Mouse (Mus musculus): ENCODE results near the gene Tmbim7. TPM values are rescaled to one million over a fixed set of nuclear protein-coding genes. Genes with fewer than 3 reads are reported as not detected.
"Not testable (repeated sequence)": the region's sequence is repeated elsewhere in the genome, so short reads cannot be mapped to it uniquely, and the experiment has no call there.

Tmbim7 gene
- polyA plus RNA-seq, 1 experiment from 2014 or later: not detected

DNA sequence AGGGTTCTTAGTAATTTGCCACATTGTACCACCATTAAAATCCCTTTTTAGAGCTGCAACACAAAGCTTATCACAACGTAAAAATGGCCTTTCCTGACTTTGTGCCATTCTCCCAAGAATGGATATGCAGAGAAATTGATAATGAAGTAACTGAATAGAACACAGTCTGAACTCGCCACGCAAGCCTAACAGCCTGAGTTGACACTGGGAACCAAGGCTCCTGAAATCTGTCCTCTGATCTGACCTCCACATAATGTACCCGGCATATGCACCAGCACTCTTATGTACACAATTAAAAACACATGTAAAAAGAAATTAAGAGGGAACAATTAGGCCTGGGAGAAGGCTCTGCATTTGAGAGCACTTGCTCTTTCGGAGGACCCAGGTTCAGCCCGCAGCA is 5.7 kb upstream of the Tmbim7 start:
- peaks cover 19% of the 10 kb centered on the region for H3K36me3 ChIP-seq
- H3K4me3 ChIP-seq: no peak overlapping the region
- no peak overlapping the region for H3K4me2 ChIP-seq
- ATAC-seq (ENCODE audit: insufficient number of reproducible peaks, low FRiP score, low TSS enrichment, low read depth): no peak
- 50% methylated on average over 6 of the region's 6 CpGs for WGBS
- no peak overlapping the region for H3K9ac ChIP-seq
- peaks cover 8% of the 10 kb centered on the region; the same call in 1 of the 2 replicates for H3K4me1 ChIP-seq
- H3K27me3 ChIP-seq: no peaks in the 10 kb centered on the region
- no peaks in the 10 kb centered on the region for H3K9me3 ChIP-seq
- H3K27ac ChIP-seq: no peak overlapping the region

DNA sequence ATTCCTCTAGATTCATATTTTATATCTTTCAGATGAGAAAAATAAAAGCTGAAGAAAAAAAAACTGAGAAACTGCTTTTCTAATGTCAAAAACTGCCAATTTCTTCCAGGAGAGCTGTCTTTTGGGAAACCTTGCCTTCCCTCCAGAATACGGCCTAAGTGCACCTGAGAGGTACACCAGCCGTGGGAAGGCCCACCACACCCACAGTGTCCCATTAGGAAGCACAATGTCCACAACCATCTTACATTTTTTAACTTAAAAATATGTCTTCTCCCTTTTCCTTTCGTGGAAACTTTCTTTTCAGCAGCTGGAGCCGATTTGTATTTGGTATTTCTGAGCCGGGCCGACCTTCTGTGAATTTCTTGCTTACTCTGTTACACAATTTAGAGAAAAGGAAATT is 4.4 kb upstream of the Tmbim7 start:
- Histone ChIP-seq H3K36me3 (peaks cover 10% of the 10 kb centered on the region; the same call in 1 of the 2 replicates), H3K9me3 (no peaks in the 10 kb centered on the region), H3K9ac (0 out of 2 replicates have a peak overlapping the region, but pooled peaks have one; percentile 23), H3K27me3 (no peaks in the 10 kb centered on the region), H3K4me1 (peaks cover 8% of the 10 kb centered on the region; the same call in 1 of the 2 replicates), H3K4me2 (peak overlapping the region; percentile 56), H3K4me3 (peak overlapping the region; percentile 94), H3K27ac (0 out of 2 replicates have a peak overlapping the region, but pooled peaks have one; percentile 93)
- no peak for ATAC-seq (ENCODE audit: insufficient number of reproducible peaks, low FRiP score, low TSS enrichment, low read depth)
- WGBS: 18% methylated on average over 6 of the region's 6 CpGs

DNA sequence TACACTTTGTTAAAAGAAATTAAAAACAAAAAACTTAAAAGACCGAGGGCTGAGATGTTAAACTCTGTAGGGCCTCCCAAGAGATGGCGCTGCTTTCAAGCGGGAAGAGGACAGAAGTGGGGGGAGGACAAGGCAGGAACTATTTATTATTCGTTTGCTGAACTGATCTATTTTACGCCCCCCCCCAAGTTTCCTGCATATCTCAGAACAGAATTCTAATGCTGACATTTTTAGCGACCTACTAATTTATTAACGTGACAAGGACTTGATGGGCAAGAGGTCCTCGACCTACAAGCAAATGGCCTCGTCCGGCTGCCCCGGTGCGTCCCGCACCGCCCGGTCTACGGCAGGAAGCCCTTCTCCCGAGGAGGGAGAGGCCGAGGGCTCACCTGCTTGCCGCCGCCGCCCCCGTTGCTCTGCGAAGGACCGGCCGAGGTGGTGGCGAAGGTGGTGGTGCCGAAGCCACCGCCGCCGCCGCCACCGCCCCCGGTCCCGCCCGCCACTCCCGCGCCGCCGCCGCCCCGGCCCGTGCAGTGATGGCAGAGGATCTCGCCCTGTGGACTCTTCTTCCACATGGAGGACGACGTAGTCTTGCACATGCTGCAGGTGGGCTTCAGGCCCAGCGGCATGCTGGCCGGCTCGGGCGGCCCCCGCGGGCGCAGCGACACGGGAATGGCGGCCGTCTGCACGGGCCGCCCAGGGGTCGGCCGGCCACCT is 3.8 kb upstream of the Tmbim7 start:
- H3K36me3 ChIP-seq: peaks cover 4% of the 10 kb centered on the region; the same call in 1 of the 2 replicates
- peak overlapping the region; percentile 94 for H3K4me3 ChIP-seq
- no peaks in the 10 kb centered on the region for H3K9me3 ChIP-seq
- H3K27ac ChIP-seq: peak overlapping the region; percentile 93
- peak overlapping the region; percentile 56 for H3K4me2 ChIP-seq
- ATAC-seq (ENCODE audit: insufficient number of reproducible peaks, low FRiP score, low TSS enrichment, low read depth): peak; percentile 59
- peaks cover 8% of the 10 kb centered on the region; the same call in 1 of the 2 replicates for H3K4me1 ChIP-seq
- WGBS: under 1% methylated on average over 52 of the region's 60 CpGs
- peak overlapping the region; percentile 86 for H3K9ac ChIP-seq
- no peaks in the 10 kb centered on the region for H3K27me3 ChIP-seq

DNA sequence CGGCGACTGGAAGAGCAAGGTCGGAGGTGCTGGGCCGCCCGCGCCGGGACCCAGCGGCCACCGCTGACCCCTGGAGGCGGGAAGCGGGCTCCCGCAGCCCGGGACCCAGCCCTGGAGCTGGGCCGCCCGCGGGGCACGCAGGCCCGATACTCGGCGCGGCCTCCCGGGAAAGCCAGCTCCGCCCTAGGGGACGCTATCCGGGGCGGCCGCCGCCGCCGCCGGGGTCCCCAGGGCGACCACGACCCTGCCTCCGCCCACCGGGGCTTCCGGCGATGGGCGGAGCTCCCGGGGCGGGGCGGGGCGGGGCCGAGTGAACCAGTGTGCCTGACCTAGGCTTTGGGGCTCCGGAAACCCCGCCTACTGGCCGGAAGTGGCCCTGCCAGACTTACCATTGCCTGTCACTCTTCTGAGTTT is 3.3 kb upstream of the Tmbim7 start:
- peak overlapping the region; percentile 86 for H3K9ac ChIP-seq
- H3K4me2 ChIP-seq: peak overlapping the region; percentile 56
- H3K27ac ChIP-seq: peak overlapping the region; percentile 93
- H3K27me3 ChIP-seq: no peaks in the 10 kb centered on the region
- peak overlapping the region; percentile 94 for H3K4me3 ChIP-seq
- peaks cover 4% of the 10 kb centered on the region; the same call in 1 of the 2 replicates for H3K36me3 ChIP-seq
- H3K4me1 ChIP-seq: peaks cover 8% of the 10 kb centered on the region; the same call in 1 of the 2 replicates
- 0% methylated on average over 18 of the region's 46 CpGs for WGBS
- no peaks in the 10 kb centered on the region for H3K9me3 ChIP-seq
- ATAC-seq (ENCODE audit: insufficient number of reproducible peaks, low FRiP score, low TSS enrichment, low read depth): peak; percentile 93

DNA sequence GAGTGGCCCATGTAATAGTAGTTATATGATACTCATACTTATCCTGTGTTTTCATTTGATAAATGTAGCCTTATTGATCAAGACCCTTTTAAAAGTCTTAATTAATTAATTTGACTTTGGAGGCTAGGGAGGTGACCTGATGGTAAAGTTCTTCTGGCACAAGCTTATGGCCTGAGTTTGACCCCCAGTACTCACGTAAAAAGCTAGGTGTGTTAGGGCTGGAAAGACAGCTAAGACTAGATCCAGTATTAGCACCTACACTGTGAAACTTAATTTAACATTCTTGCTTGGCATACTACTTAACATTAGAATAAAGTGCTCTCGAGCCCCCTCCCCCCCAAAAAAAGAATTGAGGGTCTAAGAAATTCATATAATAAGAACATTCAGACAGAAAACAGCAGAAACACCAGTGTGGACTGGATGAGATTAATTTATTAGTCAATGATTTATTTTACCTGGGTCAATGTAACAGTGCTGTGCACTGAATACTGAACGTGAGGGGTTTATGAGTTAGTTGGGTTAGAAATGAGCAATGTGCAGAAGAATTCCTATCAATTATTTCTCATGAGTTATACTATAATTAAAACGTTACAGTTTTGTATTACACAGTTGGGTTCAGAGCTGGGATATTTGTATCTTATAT is 2.7 kb upstream of the Tmbim7 start:
- H3K27me3 ChIP-seq: no peaks in the 10 kb centered on the region
- 0 out of 2 replicates have a peak overlapping the region, but pooled peaks have one; percentile 12 for H3K4me2 ChIP-seq
- ATAC-seq (ENCODE audit: insufficient number of reproducible peaks, low FRiP score, low TSS enrichment, low read depth): no peak
- peaks cover 2% of the 10 kb centered on the region; the same call in 1 of the 2 replicates for H3K36me3 ChIP-seq
- WGBS: 40% methylated on average over 4 of the region's 4 CpGs
- peak overlapping the region; percentile 94 for H3K4me3 ChIP-seq
- no peak overlapping the region for H3K9ac ChIP-seq
- H3K4me1 ChIP-seq: peaks cover 8% of the 10 kb centered on the region; the same call in 1 of the 2 replicates
- H3K9me3 ChIP-seq: no peaks in the 10 kb centered on the region
- H3K27ac ChIP-seq: no peak overlapping the region; the same call in 1 of the 2 replicates

DNA sequence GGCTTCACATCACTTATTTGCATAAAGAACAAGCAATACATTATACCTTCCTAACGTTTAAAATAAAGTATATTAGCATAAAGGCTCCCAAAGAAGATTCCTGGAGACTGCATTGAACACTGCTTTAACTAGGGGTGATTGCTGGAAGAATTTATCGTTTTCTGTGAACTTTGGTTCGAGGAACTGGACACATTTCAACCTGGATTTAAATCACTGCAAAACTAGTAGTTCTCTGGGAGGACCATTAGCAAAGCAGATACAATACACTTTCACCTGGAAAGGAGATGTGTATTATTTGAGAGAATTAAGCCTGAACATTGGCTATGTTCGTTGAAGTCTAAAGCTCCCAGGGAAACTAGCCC is 2.2 kb upstream of the Tmbim7 start:
- WGBS: 70% methylated on average over 4 of the region's 4 CpGs
- ATAC-seq (ENCODE audit: insufficient number of reproducible peaks, low FRiP score, low TSS enrichment, low read depth): no peak

DNA sequence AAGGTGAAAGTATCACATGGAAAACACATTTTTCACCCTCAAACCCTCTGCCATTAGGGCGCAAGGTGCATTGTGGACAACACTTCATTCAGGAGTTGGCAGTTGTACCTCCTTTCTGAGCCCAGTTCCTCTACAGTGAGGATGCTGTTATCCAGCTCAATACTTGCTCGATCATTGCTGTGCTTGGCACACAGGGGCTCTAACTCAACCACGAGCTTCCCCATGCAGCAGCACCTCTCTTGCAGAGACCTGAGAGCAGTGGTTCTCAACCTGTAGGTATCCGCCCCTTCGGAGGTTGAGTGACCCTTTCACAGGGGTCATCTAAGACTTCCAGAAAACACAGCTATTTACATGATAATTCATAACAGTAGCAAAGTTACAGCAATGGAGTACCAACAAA is 640 bp downstream of the Tmbim7 start:
- H3K4me2 ChIP-seq: no peak overlapping the region
- no peaks in the 10 kb centered on the region for H3K36me3 ChIP-seq
- WGBS: 87% methylated on average over 5 of the region's 5 CpGs
- no peak overlapping the region for H3K9ac ChIP-seq
- H3K4me1 ChIP-seq: peaks cover under 1% of the 10 kb centered on the region; the same call in 1 of the 2 replicates
- ATAC-seq (ENCODE audit: insufficient number of reproducible peaks, low FRiP score, low TSS enrichment, low read depth): no peak
- H3K27me3 ChIP-seq: no peaks in the 10 kb centered on the region
- no peak overlapping the region for H3K27ac ChIP-seq
- no peak overlapping the region for H3K4me3 ChIP-seq
- no peaks in the 10 kb centered on the region for H3K9me3 ChIP-seq

More for the DNA sequence above, 2.2 kb upstream of the Tmbim7 start:
- H3K27me3 ChIP-seq: no peaks in the 10 kb centered on the region
- no peaks in the 10 kb centered on the region for H3K36me3 ChIP-seq
- H3K4me1 ChIP-seq: peaks cover 8% of the 10 kb centered on the region; the same call in 1 of the 2 replicates
- no peaks in the 10 kb centered on the region for H3K9me3 ChIP-seq
- no peak overlapping the region for H3K4me3 ChIP-seq
- no peak overlapping the region for H3K4me2 ChIP-seq
- H3K27ac ChIP-seq: no peak overlapping the region
- no peak overlapping the region for H3K9ac ChIP-seq

DNA sequence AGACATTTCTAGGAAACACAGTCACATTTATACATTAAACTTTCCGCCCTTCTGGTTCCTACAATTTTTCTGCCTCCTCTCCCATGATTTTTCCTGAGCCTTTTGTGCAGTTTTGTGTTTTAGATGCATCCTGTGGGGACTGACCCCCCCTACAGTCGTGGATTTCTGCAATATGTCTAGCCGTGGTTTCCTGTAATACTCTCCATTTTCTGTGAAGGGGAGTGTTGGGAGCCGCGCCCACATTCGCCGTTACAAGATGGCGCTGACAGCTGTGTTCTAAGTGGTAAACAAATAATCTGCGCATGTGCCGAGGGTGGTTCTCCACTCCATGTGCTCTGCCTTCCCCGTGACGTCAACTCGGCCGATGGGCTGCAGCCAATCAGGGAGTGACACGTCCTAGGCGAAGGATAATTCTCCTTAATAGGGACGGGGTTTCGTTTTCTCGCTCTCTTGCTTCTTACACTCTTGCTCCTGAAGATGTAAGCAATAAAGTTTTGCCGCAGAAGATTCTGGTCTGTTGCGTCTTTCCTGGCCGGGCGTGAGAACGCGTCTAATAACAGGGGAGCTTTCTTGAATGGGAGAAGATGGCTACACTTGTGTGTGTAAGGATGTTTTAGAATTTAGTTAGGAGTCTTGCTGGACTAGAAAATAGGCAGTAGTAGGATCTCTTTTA is 2.1 kb downstream of the Tmbim7 start:
- WGBS: 91% methylated on average over 16 of the region's 25 CpGs
- not testable (repeated sequence) for H3K27ac ChIP-seq; H3K27me3 ChIP-seq; H3K4me2 ChIP-seq; H3K4me3 ChIP-seq; H3K4me1 ChIP-seq; ATAC-seq (ENCODE audit: insufficient number of reproducible peaks, low FRiP score, low TSS enrichment, low read depth); H3K9ac ChIP-seq; H3K36me3 ChIP-seq; H3K9me3 ChIP-seq

DNA sequence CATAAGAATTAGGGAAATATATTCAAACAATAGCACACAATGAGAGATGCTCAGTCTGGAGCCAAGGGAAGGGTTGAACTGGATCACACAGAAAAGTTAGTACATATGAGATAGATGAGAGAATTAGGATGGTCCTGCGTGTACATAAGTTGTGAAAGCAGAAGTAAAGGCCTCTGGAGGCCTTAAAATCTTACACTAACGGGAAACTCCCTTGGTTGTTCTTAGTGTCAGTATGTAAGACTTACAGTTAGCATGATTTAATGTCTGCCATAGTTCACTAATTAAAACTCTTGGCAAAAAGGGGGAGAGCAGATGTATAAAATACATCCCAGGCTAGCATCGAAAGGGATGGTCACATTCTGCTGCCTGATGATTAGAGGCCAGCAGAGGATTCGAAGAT is 2.8 kb downstream of the Tmbim7 start:
- Histone ChIP-seq H3K9me3 (no peaks in the 10 kb centered on the region), H3K27me3 (no peaks in the 10 kb centered on the region), H3K4me3 (no peak overlapping the region), H3K4me2 (no peak overlapping the region), H3K36me3 (no peaks in the 10 kb centered on the region), H3K9ac (no peak overlapping the region), H3K27ac (no peak overlapping the region), H3K4me1 (no peaks in the 10 kb centered on the region)
- WGBS: 87% methylated on average over 4 of the region's 4 CpGs
- no peak for ATAC-seq (ENCODE audit: insufficient number of reproducible peaks, low FRiP score, low TSS enrichment, low read depth)

DNA sequence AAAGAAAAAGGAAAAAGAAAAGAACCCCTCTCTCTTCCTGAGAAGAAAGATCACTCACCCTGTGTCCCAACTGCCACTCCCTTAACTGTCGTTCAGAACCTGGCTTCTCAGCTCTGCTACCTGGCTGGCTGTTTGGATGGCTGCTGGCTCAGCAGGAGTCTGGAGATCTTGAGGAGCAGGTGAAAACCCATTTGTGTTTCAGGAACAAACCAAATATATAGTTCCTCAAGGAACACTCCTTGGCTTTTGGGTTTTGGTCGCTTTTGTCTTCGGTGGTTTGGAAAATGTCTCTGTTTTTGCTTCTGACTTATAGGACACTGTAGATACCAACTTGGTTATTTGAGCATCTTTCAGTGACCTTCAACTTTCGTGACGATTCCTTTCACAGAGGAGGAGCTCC is 6.1 kb downstream of the Tmbim7 start, which contains the start of gene Gatad1:
TSS of gene Gatad1 (minus strand) at position 101 of the 400 bp plus-strand sequence.
- no peak within 1 kb of the TSS for H3K4me2 ChIP-seq
- no peaks in the 10 kb centered on the region for H3K36me3 ChIP-seq
- H3K9ac ChIP-seq: no peak within 1 kb of the TSS
- no peaks in the 10 kb centered on the region for H3K4me1 ChIP-seq
- H3K27ac ChIP-seq: no peak within 1 kb of the TSS
- no peak for ATAC-seq (ENCODE audit: insufficient number of reproducible peaks, low FRiP score, low TSS enrichment, low read depth)
- H3K9me3 ChIP-seq: no peaks in the 10 kb centered on the region
- 73% methylated on average over 5 of the region's 5 CpGs for WGBS
- H3K4me3 ChIP-seq: no peak within 1 kb of the TSS
- no peaks in the 10 kb centered on the region for H3K27me3 ChIP-seq

DNA sequence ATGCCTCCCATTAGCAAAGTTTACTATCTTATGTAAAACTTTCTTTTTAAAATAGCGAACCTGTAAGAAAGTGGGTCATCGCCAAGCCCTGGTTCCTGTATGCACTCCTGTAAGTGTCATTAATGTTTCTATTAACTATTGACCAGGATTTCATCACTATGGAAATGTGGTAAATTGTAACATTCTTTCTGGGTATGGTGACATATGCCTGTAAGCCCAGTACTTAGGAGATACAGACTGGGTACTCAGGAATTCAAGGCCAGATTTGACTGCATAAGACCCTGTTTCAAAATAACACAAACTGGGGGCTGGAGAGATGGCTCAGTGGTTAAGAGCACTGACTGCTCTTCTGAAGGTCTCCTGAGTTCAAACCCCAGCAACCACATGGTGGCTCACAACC is 14.2 kb downstream of the Tmbim7 start:
- WGBS: 90% methylated on average over 2 of the region's 2 CpGs
- H3K27ac ChIP-seq: no peak overlapping the region
- H3K9ac ChIP-seq: no peak overlapping the region
- H3K4me3 ChIP-seq: no peak overlapping the region
- H3K9me3 ChIP-seq: no peaks in the 10 kb centered on the region
- no peaks in the 10 kb centered on the region; the same call in 1 of the 2 replicates for H3K4me1 ChIP-seq
- H3K27me3 ChIP-seq: no peaks in the 10 kb centered on the region
- no peak overlapping the region for H3K4me2 ChIP-seq
- no peak for ATAC-seq (ENCODE audit: insufficient number of reproducible peaks, low FRiP score, low TSS enrichment, low read depth)
- H3K36me3 ChIP-seq: no peaks in the 10 kb centered on the region

Data from limb, embryonic 15.5 days (tissue).